Mouse (Mus musculus) cortical plate, adult 2 months (tissue): ENCODE data around the gene Baz1b.
A peak's percentile ranks its signal among the peaks of the same experiment; 100 is the strongest.

ENCODE experiments used
- CTCF ChIP-seq: fragments of 200-500 bp; IDR thresholded peaks from 2 replicates; pipeline ENCODE4 v1.5.1; 2011; ENCODE audit warnings: mild to moderate bottlenecking, control low read depth, low read length; ENCODE audit not compliant: insufficient read depth; ENCODE audit errors: extremely low read depth
- POLR2A ChIP-seq: fragments of 200-500 bp; IDR thresholded peaks from 2 replicates; pipeline ENCODE4 v1.6.1; 2011; ENCODE audit warnings: mild to moderate bottlenecking, low read length, control low read depth; ENCODE audit not compliant: insufficient read depth; ENCODE audit errors: extremely low read depth

DNA sequence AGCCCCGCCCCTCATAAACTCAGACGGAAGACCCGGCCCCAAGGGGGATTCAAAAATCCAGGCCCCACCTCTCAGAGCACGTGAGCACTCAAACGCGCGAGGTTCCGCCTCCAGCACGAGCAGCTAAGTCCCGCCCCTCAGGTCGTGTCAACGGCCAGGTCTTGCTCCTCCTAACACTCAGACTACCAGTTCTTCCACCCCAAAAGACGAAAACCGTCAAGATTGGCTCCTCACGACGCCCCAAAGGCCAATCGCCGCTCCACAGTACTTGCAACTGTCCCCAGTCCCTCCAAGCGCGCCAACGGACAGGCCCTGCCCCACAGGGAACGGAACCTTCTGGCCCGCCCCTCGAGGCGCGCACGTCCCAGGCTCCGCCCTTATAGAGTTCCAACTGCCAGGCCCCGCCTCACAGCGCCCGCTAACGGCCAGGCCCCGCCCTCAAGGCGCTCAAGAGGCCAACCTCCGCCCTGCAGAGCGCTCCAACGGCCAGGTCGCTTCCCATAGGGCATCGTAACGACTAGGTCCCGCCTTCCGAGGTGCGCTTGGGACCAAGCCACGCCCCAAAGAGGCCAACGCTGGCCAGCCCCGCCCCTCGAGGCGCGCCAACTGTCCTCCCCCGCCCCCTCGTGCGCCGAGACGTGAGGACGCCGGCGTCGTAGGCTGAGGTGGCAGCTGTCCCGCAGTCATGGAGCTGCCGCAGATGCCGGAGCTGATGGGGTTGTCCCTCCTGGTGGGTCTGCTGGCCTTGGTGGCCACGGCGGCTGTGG lies 37.8 kb upstream of the Baz1b start, which contains the start of gene Tbl2:
- TF ChIP-seq POLR2A (peak; percentile 70), CTCF (no peak)
